Mouse (Mus musculus) stomach, embryonic 15.5 days (tissue): ENCODE data around the gene St6galnac3. TPM values are rescaled to one million over a fixed set of nuclear protein-coding genes. Genes with fewer than 3 reads are reported as not detected.
A peak's percentile ranks its signal among the peaks of the same experiment; 100 is the strongest.

ENCODE experiments used
- ATAC-seq: fragments of 200-750 bp; cut with Nextera tagmentation; 2 replicates; pipeline ENCODE4 v1.8.0; 2017; ENCODE audit warnings: low read depth, moderate number of reproducible peaks, moderate TSS enrichment; ENCODE audit not compliant: insufficient read depth, low FRiP score
- H3K27ac ChIP-seq: fragments of 300-500 bp; sonication (generic); 2 replicates; pipeline ENCODE4 v1.5.1; 2015; ENCODE audit warnings: mild to moderate bottlenecking, inconsistent platforms
- H3K27me3 ChIP-seq: fragments of 300-500 bp; sonication (generic); replicated peaks from 2 replicates; pipeline ENCODE4 v1.6.1; 2015; ENCODE audit warnings: inconsistent platforms
- H3K36me3 ChIP-seq: fragments of 300-500 bp; sonication (generic); 2 replicates; pipeline ENCODE4 v1.6.1; 2015; ENCODE audit warnings: inconsistent platforms
- H3K4me1 ChIP-seq: fragments of 300-500 bp; sonication (generic); 2 replicates; pipeline ENCODE4 v1.6.1; 2015; ENCODE audit warnings: inconsistent platforms
- H3K4me2 ChIP-seq: fragments of 300-500 bp; sonication (generic); 2 replicates; pipeline ENCODE4 v1.6.1; 2015; ENCODE audit warnings: mild to moderate bottlenecking, inconsistent platforms
- H3K4me3 ChIP-seq: fragments of 300-500 bp; sonication (generic); replicated peaks from 2 replicates; pipeline ENCODE4 v1.5.1; 2015; ENCODE audit warnings: inconsistent platforms
- H3K9ac ChIP-seq: fragments of 300-500 bp; sonication (generic); 2 replicates; pipeline ENCODE4 v1.6.1; 2015; ENCODE audit warnings: inconsistent platforms
- H3K9me3 ChIP-seq: fragments of 300-500 bp; sonication (generic); 2 replicates; pipeline ENCODE4 v1.6.1; 2016; ENCODE audit warnings: inconsistent platforms
- WGBS: fragments of 180-500 bp; shearing (Covaris S2); methylation state at CpG from one replicate; pipeline ENCODE4 v1.1.7; 2015; 5-methylcytosine and 5-hydroxymethylcytosine counted together
- polyA plus RNA-seq: library from polyadenylated mRNA; unstranded; fragments of >200 nt; fragmentation: Nextera tagmentation; extraction: Ambion mirVana; gene quantifications from 2 replicates; pipeline ENCODE4 v1.2.1, GENCODE M21; 2015

St6galnac3 gene
- polyA plus RNA-seq, 1 experiment from 2014 or later = 36.6 TPM

- 38% methylated on average over 6 of the region's 6 CpGs for WGBS
- H3K36me3 ChIP-seq = no peaks in the 10 kb centered on the region
- peak overlapping the region; percentile 57; the same call in 1 of the 2 replicates for H3K27ac ChIP-seq
- no peaks in the 10 kb centered on the region for H3K27me3 ChIP-seq
- H3K9ac ChIP-seq = no peak overlapping the region
- H3K4me1 ChIP-seq = 0 out of 2 replicates have a peak, but pooled peaks cover 7% of the 10 kb centered on the region
- H3K4me3 ChIP-seq = no peak overlapping the region
- H3K9me3 ChIP-seq = no peaks in the 10 kb centered on the region
- H3K4me2 ChIP-seq = no peak overlapping the region
- no peak for ATAC-seq
These were observed 7.1 kb upstream of the St6galnac3 start for GRCm38 (mm10) chr3:153732035-153732434.

- H3K9me3 ChIP-seq = no peaks in the 10 kb centered on the region
- no peak for ATAC-seq
- no peak overlapping the region for H3K9ac ChIP-seq
- H3K4me3 ChIP-seq = no peak overlapping the region
- H3K36me3 ChIP-seq = no peaks in the 10 kb centered on the region
- H3K27me3 ChIP-seq = no peaks in the 10 kb centered on the region
- peaks cover 18% of the 10 kb centered on the region for H3K4me1 ChIP-seq
- no peak overlapping the region for H3K4me2 ChIP-seq
- H3K27ac ChIP-seq = no peak overlapping the region
These were observed 3.6 kb upstream of the St6galnac3 start for GRCm38 (mm10) chr3:153728577-153728976.

- H3K36me3 ChIP-seq = no peaks in the 10 kb centered on the region
- ATAC-seq = no peak
- no peak overlapping the region for H3K9ac ChIP-seq
- no peaks in the 10 kb centered on the region for H3K9me3 ChIP-seq
- no peak overlapping the region for H3K27ac ChIP-seq
- peaks cover 20% of the 10 kb centered on the region for H3K4me1 ChIP-seq
- H3K4me2 ChIP-seq = peak overlapping the region; percentile 92
- no peaks in the 10 kb centered on the region for H3K27me3 ChIP-seq
- H3K4me3 ChIP-seq = peak overlapping the region; percentile 73; the same call in 1 of the 2 replicates
- 70% methylated on average over 9 of the region's 9 CpGs for WGBS
These were observed 1.4 kb downstream of the St6galnac3 start for GRCm38 (mm10) chr3:153723467-153724079.

GRCm38 (mm10) chr3:153721525-153721924, 3.4 kb downstream of the St6galnac3 start:
- 78% methylated on average over 16 of the region's 16 CpGs for WGBS
- Histone ChIP-seq H3K9ac (no peak overlapping the region), H3K27ac (no peak overlapping the region), H3K4me2 (no peak overlapping the region), H3K4me3 (no peak overlapping the region), H3K27me3 (no peaks in the 10 kb centered on the region), H3K4me1 (peaks cover 29% of the 10 kb centered on the region), H3K9me3 (no peaks in the 10 kb centered on the region), H3K36me3 (no peaks in the 10 kb centered on the region)
- no peak for ATAC-seq

- H3K4me2 ChIP-seq = no peak overlapping the region
- no peak overlapping the region for H3K4me3 ChIP-seq
- H3K9me3 ChIP-seq = no peaks in the 10 kb centered on the region
- H3K9ac ChIP-seq = no peak overlapping the region
- no peaks in the 10 kb centered on the region for H3K36me3 ChIP-seq
- no peaks in the 10 kb centered on the region for H3K27me3 ChIP-seq
- WGBS = 77% methylated on average over 4 of the region's 4 CpGs
- peaks cover 29% of the 10 kb centered on the region for H3K4me1 ChIP-seq
- no peak for ATAC-seq
- no peak overlapping the region for H3K27ac ChIP-seq
These were observed 4.1 kb downstream of the St6galnac3 start for GRCm38 (mm10) chr3:153720922-153721321.

- Histone ChIP-seq H3K9me3 (no peaks in the 10 kb centered on the region), H3K27me3 (no peaks in the 10 kb centered on the region), H3K4me1 (peaks cover 34% of the 10 kb centered on the region), H3K27ac (peak overlapping the region; percentile 69), H3K4me3 (no peak overlapping the region), H3K9ac (no peak overlapping the region), H3K4me2 (no peak overlapping the region), H3K36me3 (no peaks in the 10 kb centered on the region)
- ATAC-seq = no peak
- 38% methylated on average over 3 of the region's 3 CpGs for WGBS
These were observed 4.7 kb downstream of the St6galnac3 start for GRCm38 (mm10) chr3:153720296-153720695.

- Histone ChIP-seq H3K27ac (peak overlapping the region; percentile 69), H3K4me1 (peaks cover 32% of the 10 kb centered on the region), H3K36me3 (no peaks in the 10 kb centered on the region), H3K9me3 (no peaks in the 10 kb centered on the region), H3K27me3 (no peaks in the 10 kb centered on the region), H3K4me2 (no peak overlapping the region), H3K4me3 (no peak overlapping the region), H3K9ac (no peak overlapping the region)
- 0 out of 2 replicates have a peak, but pooled peaks have one; percentile 28 for ATAC-seq
- WGBS = 60% methylated on average over 9 of the region's 9 CpGs
These were observed 5.6 kb downstream of the St6galnac3 start for GRCm38 (mm10) chr3:153719256-153719970.

- no peak overlapping the region for H3K9ac ChIP-seq
- WGBS = 64% methylated on average over 8 of the region's 8 CpGs
- no peak overlapping the region for H3K27ac ChIP-seq
- peaks cover 30% of the 10 kb centered on the region for H3K4me1 ChIP-seq
- no peaks in the 10 kb centered on the region for H3K36me3 ChIP-seq
- no peak overlapping the region for H3K4me3 ChIP-seq
- ATAC-seq = no peak
- no peak overlapping the region for H3K4me2 ChIP-seq
- H3K9me3 ChIP-seq = no peaks in the 10 kb centered on the region
- H3K27me3 ChIP-seq = no peaks in the 10 kb centered on the region
These were observed 6.2 kb downstream of the St6galnac3 start for GRCm38 (mm10) chr3:153718724-153719123.

GRCm38 (mm10) chr3:153717742-153718141, 7.2 kb downstream of the St6galnac3 start:
- no peaks in the 10 kb centered on the region for H3K27me3 ChIP-seq
- ATAC-seq = no peak
- no peaks in the 10 kb centered on the region for H3K9me3 ChIP-seq
- H3K4me3 ChIP-seq = no peak overlapping the region
- no peak overlapping the region for H3K4me2 ChIP-seq
- 65% methylated on average over 7 of the region's 7 CpGs for WGBS
- H3K4me1 ChIP-seq = peaks cover 30% of the 10 kb centered on the region
- H3K27ac ChIP-seq = no peak overlapping the region
- no peak overlapping the region for H3K9ac ChIP-seq
- H3K36me3 ChIP-seq = no peaks in the 10 kb centered on the region

GRCm38 (mm10) chr3:153715646-153716045, 9.3 kb downstream of the St6galnac3 start:
- no peak overlapping the region for H3K4me3 ChIP-seq
- no peak overlapping the region for H3K9ac ChIP-seq
- H3K4me2 ChIP-seq = 0 out of 2 replicates have a peak overlapping the region, but pooled peaks have one; percentile 10
- WGBS = 59% methylated on average over 7 of the region's 7 CpGs
- no peaks in the 10 kb centered on the region for H3K36me3 ChIP-seq
- peaks cover 30% of the 10 kb centered on the region for H3K4me1 ChIP-seq
- H3K27ac ChIP-seq = no peak overlapping the region; the same call in 1 of the 2 replicates
- ATAC-seq = no peak
- H3K27me3 ChIP-seq = no peaks in the 10 kb centered on the region
- no peaks in the 10 kb centered on the region for H3K9me3 ChIP-seq

- H3K27ac ChIP-seq = no peak overlapping the region
- WGBS = 32% methylated on average over 1 of the region's 1 CpGs
These were observed 14.4 kb downstream of the St6galnac3 start for GRCm38 (mm10) chr3:153710545-153710944.

GRCm38 (mm10) chr3:153707687-153708086, 17.3 kb downstream of the St6galnac3 start:
- no peaks in the 10 kb centered on the region for H3K27me3 ChIP-seq
- H3K36me3 ChIP-seq = no peaks in the 10 kb centered on the region
- no peak overlapping the region for H3K9ac ChIP-seq
- H3K4me3 ChIP-seq = no peak overlapping the region
- ATAC-seq = no peak
- H3K4me1 ChIP-seq = peaks cover 2% of the 10 kb centered on the region; the same call in 1 of the 2 replicates
- no peaks in the 10 kb centered on the region for H3K9me3 ChIP-seq
- 72% methylated on average over 6 of the region's 6 CpGs for WGBS
- H3K4me2 ChIP-seq = no peak overlapping the region
- H3K27ac ChIP-seq = no peak overlapping the region

More at GRCm38 (mm10) chr3:153710545-153710944, 14.4 kb downstream of the St6galnac3 start:
- Histone ChIP-seq H3K4me3 (no peak overlapping the region), H3K4me1 (peaks cover 10% of the 10 kb centered on the region; the same call in 1 of the 2 replicates), H3K9ac (no peak overlapping the region), H3K36me3 (no peaks in the 10 kb centered on the region), H3K9me3 (no peaks in the 10 kb centered on the region), H3K4me2 (no peak overlapping the region), H3K27me3 (no peaks in the 10 kb centered on the region)
- no peak for ATAC-seq
